Mouse (Mus musculus): ENCODE measurements at regions not wholly inside any gene's neighbourhood (a gene's known extent, or its start where the extent isn't known, plus 50 kb on each side); places are given as distances from the start of the nearest gene placed in this dataset.

DNA sequence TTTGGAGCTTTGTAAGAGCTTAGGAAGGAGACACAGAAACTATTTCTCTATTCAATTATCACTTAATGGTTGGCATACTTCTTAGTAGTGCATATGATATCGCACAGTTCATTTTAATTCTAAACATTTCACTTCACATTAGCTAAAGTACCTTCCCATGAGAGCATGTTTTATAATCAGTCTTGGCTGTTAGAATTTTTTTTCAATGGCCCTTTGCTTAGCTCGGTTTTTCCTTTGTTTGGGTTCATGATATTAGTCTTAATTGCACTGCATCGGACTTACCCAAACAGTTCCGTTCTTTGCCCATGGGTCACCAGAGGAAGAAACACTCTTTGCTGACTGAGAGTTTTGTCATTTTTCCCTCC is 216.8 kb upstream of the Tll1 start:
- 71% methylated on average over 4 of the region's 4 CpGs for WGBS
- no peak for TF ChIP-seq CTCF (IDR thresholded peaks at IDR 0.05; ENCODE audit: low read depth)
- Histone ChIP-seq H3K36me3 (ENCODE audit: control insufficient read depth, insufficient read depth) (no peaks in the 10 kb centered on the region), H3K4me1 (replicated peaks; ENCODE audit: control insufficient read depth, insufficient read depth, low read length) (no peaks in the 10 kb centered on the region), H3K27me3 (replicated peaks; ENCODE audit: control insufficient read depth, insufficient read depth, low read length) (no peaks in the 10 kb centered on the region), H3K9ac (ENCODE audit: low read depth, low read length) (no peak overlapping the region), H3K9me3 (ENCODE audit: control insufficient read depth) (no peaks in the 10 kb centered on the region), H3K27ac (ENCODE audit: low read depth, low read length) (no peak overlapping the region), H3K4me2 (replicated peaks; ENCODE audit: low read depth) (no peak overlapping the region), H3K4me3 (ENCODE audit: low read depth, low read length) (no peak overlapping the region)
- no peak for ATAC-seq

DNA sequence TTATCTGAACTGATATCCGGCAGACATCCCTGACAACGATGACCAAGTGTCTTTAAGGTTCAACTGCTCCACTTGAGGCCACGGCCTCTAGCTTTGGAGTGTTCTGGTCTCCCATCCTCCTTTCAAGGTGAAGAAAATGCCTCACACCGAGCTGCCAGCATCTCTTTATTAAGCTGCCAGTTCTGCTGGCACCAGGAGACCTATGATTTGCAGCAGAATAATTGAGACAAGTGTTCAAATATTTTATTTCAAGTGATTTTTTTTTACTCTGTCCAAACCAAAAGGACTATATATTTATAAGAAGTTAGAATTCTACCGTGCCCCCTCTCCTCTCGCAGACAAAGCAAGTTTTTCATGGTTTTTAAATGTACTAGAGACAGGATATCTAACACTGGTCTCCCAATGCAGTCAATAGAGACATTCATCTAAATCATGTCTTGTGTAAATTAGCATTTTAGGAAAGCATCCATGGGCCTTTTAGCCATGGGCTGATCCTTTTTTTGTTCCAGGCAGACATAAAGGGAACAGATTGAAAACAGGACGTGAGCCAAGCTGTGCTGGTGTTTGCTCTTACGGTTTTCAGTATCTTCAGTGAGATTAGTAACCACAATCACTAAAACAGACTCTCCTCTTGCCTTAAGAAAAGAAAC is 216.3 kb upstream of the Tll1 start:
- Histone ChIP-seq H3K9ac (ENCODE audit: low read depth, low read length) (no peak overlapping the region), H3K27me3 (replicated peaks; ENCODE audit: control insufficient read depth, insufficient read depth, low read length) (no peaks in the 10 kb centered on the region), H3K9me3 (ENCODE audit: control insufficient read depth) (no peaks in the 10 kb centered on the region), H3K36me3 (ENCODE audit: control insufficient read depth, insufficient read depth) (no peaks in the 10 kb centered on the region), H3K4me2 (replicated peaks; ENCODE audit: low read depth) (no peak overlapping the region), H3K4me3 (ENCODE audit: low read depth, low read length) (no peak overlapping the region), H3K27ac (ENCODE audit: low read depth, low read length) (no peak overlapping the region), H3K4me1 (replicated peaks; ENCODE audit: control insufficient read depth, insufficient read depth, low read length) (no peaks in the 10 kb centered on the region)
- ATAC-seq: no peak
- no peak for TF ChIP-seq CTCF (IDR thresholded peaks at IDR 0.05; ENCODE audit: low read depth)
- 61% methylated on average over 8 of the region's 8 CpGs for WGBS

DNA sequence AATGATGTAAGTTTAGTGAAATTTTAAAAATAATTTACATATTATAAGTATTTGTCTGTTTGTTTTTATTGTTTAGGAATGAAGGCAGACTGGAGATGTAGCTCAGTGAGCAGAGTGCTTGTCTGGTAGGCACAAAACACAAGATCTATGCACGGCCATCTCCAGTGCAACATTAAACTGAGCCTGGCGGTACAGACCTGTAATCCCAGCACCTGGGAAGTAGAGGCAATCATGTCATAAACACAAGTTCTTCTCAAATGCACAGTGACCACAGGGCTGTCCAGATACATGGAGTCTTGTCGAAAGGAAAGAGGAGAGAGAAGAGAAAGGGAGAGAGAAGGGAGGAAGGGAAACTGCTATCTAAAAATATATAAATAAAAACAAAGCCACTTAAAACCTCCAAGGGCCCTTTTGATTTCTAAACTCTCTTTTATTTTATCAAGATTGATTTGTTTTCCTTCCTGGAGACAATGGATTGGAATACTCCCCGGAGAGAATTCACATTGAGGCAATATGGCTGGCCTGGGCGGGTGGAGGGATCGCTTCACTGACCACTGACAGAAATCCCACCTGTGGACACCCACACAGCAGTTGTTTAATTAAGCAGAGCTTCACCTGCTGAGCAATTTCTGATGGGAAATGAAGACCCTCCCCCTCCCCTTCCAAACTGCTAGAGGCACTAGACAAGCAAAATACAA is 215.6 kb upstream of the Tll1 start:
- no peak overlapping the region for H3K9ac ChIP-seq (ENCODE audit: low read depth, low read length)
- H3K4me2 ChIP-seq (replicated peaks; ENCODE audit: low read depth): no peak overlapping the region
- H3K4me3 ChIP-seq (ENCODE audit: low read depth, low read length): no peak overlapping the region
- no peak overlapping the region for H3K27ac ChIP-seq (ENCODE audit: low read depth, low read length)
- ATAC-seq: no peak
- H3K27me3 ChIP-seq (replicated peaks; ENCODE audit: control insufficient read depth, insufficient read depth, low read length): no peaks in the 10 kb centered on the region
- H3K36me3 ChIP-seq (ENCODE audit: control insufficient read depth, insufficient read depth): no peaks in the 10 kb centered on the region
- no peaks in the 10 kb centered on the region for H3K4me1 ChIP-seq (replicated peaks; ENCODE audit: control insufficient read depth, insufficient read depth, low read length)
- H3K9me3 ChIP-seq (ENCODE audit: control insufficient read depth): no peaks in the 10 kb centered on the region
- TF ChIP-seq CTCF (IDR thresholded peaks at IDR 0.05; ENCODE audit: low read depth): no peak
- WGBS: 88% methylated on average over 6 of the region's 6 CpGs

DNA sequence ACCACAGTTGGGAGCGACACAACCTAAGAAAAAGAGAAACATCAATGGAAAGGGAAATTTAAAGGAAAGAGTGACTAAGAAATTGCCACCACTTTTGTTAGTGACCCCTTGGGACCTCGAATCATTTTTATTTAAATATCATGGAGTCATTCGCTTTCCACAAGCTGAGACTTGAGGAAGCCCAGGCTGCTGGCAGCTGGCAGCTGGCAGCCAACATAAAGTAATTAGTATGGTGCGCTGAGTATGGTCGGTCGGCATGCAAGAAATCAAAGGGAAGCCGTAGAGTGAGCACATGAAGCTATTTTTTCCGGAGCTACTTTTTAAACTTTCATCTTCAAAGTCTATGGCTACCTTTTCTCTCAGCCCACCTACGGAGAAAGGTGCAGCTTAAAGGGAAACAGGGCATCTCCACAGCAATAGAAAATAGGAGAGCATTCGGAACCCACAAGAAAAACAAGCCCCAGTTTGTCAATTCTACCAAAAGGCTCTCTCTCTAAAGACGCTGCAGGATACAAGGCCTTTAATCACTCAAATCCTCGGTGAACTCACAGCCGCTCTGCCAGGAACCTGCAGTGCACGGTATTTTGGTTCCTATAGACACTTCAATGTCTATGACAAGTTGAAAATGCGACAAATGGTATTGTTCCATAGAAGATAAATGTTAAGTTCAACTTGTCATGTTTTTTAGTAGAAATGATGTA is 206.6 kb upstream of the Tll1 start:
- Histone ChIP-seq H3K27me3 (replicated peaks; ENCODE audit: control insufficient read depth, insufficient read depth, low read length) (no peaks in the 10 kb centered on the region), H3K27ac (ENCODE audit: low read depth, low read length) (no peak overlapping the region), H3K4me2 (replicated peaks; ENCODE audit: low read depth) (no peak overlapping the region), H3K9me3 (ENCODE audit: control insufficient read depth) (no peaks in the 10 kb centered on the region), H3K4me3 (ENCODE audit: low read depth, low read length) (no peak overlapping the region), H3K4me1 (replicated peaks; ENCODE audit: control insufficient read depth, insufficient read depth, low read length) (no peaks in the 10 kb centered on the region), H3K9ac (ENCODE audit: low read depth, low read length) (no peak overlapping the region), H3K36me3 (ENCODE audit: control insufficient read depth, insufficient read depth) (no peaks in the 10 kb centered on the region)
- WGBS: 74% methylated on average over 15 of the region's 15 CpGs
- no peak for TF ChIP-seq CTCF (IDR thresholded peaks at IDR 0.05; ENCODE audit: low read depth)
- ATAC-seq: no peak

DNA sequence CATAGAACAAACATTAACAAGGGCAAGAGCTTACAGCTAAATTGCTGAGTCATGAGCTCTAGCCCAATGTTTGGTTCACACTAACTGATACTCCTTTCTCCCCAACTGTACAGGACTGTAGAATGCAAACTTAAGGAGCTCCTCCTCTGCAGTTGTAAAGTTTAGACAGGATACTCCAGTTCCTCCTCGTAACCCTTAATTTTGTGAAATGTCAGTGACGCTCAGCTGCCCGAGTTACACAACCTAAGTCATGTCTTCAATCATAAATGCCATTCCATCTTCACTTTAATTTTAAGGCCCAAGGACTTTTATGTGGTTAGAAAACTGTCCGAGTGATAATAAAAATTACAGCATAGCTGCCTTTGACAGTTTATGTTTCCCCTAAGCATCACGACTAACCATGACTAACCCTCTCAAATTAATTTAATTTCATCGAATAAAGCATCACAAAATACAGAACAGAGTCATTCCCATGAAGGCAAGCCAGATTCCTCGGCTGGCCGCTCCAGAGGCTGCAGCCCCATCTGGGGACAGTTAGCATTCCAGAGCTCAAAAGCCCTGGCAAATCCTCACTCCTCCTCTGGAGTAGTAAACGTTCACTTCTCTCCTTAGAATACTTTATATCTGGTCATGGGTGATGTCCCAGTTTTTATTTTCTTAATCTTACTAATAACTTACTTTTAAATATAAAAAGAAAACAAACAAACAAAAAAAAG is 200.9 kb upstream of the Tll1 start:
- no peak overlapping the region for H3K4me3 ChIP-seq (ENCODE audit: low read depth, low read length)
- WGBS: 60% methylated on average over 9 of the region's 9 CpGs

DNA sequence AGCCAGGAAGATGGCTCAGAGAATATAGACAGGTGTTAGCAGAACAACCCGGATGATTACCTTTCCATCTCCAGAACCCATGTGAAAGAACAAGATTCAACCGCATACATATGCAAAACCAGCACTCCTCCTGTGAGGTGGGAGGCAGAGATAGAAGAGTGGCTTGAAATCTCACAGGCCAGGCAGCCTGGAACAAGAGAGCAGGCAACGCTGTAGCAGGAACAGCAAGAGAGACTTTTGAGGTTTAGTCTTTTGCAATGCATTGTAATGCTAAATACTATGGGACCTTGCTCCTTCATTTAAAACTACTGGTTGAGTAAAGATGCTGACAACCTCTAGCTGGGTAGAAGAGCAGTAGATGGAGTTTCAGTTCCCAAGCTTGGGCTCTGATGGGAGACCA is 193.5 kb upstream of the Tll1 start:
- 73% methylated on average over 3 of the region's 3 CpGs for WGBS
- Histone ChIP-seq H3K4me2 (replicated peaks; ENCODE audit: low read depth) (no peak overlapping the region), H3K36me3 (ENCODE audit: control insufficient read depth, insufficient read depth) (no peaks in the 10 kb centered on the region), H3K27ac (ENCODE audit: low read depth, low read length) (no peak overlapping the region), H3K9me3 (ENCODE audit: control insufficient read depth) (no peaks in the 10 kb centered on the region), H3K4me1 (replicated peaks; ENCODE audit: control insufficient read depth, insufficient read depth, low read length) (no peaks in the 10 kb centered on the region), H3K27me3 (replicated peaks; ENCODE audit: control insufficient read depth, insufficient read depth, low read length) (no peaks in the 10 kb centered on the region), H3K4me3 (ENCODE audit: low read depth, low read length) (no peak overlapping the region), H3K9ac (ENCODE audit: low read depth, low read length) (no peak overlapping the region)
- no peak for ATAC-seq
- TF ChIP-seq CTCF (IDR thresholded peaks at IDR 0.05; ENCODE audit: low read depth): no peak

More for the DNA sequence above, 200.9 kb upstream of the Tll1 start:
- no peak overlapping the region for H3K27ac ChIP-seq (ENCODE audit: low read depth, low read length)
- ATAC-seq: no peak
- no peak overlapping the region for H3K9ac ChIP-seq (ENCODE audit: low read depth, low read length)
- H3K36me3 ChIP-seq (ENCODE audit: control insufficient read depth, insufficient read depth): no peaks in the 10 kb centered on the region
- TF ChIP-seq CTCF (IDR thresholded peaks at IDR 0.05; ENCODE audit: low read depth): no peak
- no peak overlapping the region for H3K4me2 ChIP-seq (replicated peaks; ENCODE audit: low read depth)
- H3K9me3 ChIP-seq (ENCODE audit: control insufficient read depth): no peaks in the 10 kb centered on the region
- no peaks in the 10 kb centered on the region for H3K27me3 ChIP-seq (replicated peaks; ENCODE audit: control insufficient read depth, insufficient read depth, low read length)
- H3K4me1 ChIP-seq (replicated peaks; ENCODE audit: control insufficient read depth, insufficient read depth, low read length): no peaks in the 10 kb centered on the region

All from intestine, postnatal 0 days (tissue).